Mouse (Mus musculus) midbrain, postnatal 0 days (tissue): Measurements from ENCODE around the gene Fitm1. TPM values are rescaled to one million over a fixed set of nuclear protein-coding genes. Genes with fewer than 3 reads are reported as not detected.

ENCODE experiments used
- ATAC-seq: fragments of 200-750 bp; cut with Nextera tagmentation; 2 replicates; pipeline ENCODE4 v1.8.0; 2017; ENCODE audit warnings: moderate number of reproducible peaks, mild to moderate bottlenecking, moderate TSS enrichment, moderate library complexity; ENCODE audit not compliant: low FRiP score
- DNase-seq: peaks from one replicate; pipeline ENCODE4 v3.0.0-alpha.2; 2015; ENCODE audit warnings: low spot score
- H3K27ac ChIP-seq: fragments of 300-500 bp; sonication (generic); 2 replicates; pipeline ENCODE4 v1.5.1; 2014; ENCODE audit warnings: low read depth, mild to moderate bottlenecking, low read length, mixed read lengths
- H3K27me3 ChIP-seq: fragments of 300-500 bp; sonication (generic); 2 replicates; pipeline ENCODE4 v1.6.1; 2014; ENCODE audit warnings: low read length, control low read depth, mixed read lengths; ENCODE audit not compliant: insufficient read depth
- H3K36me3 ChIP-seq: fragments of 300-500 bp; sonication (generic); 2 replicates; pipeline ENCODE4 v1.6.1; 2014; ENCODE audit warnings: low read length, control low read depth, mixed read lengths; ENCODE audit not compliant: insufficient read depth
- H3K4me1 ChIP-seq: fragments of 300-500 bp; sonication (generic); 2 replicates; pipeline ENCODE4 v1.6.1; 2014; ENCODE audit warnings: mild to moderate bottlenecking, control low read depth, antibody characterized with exemption, low read length, mixed read lengths; ENCODE audit not compliant: insufficient read depth
- H3K4me2 ChIP-seq: fragments of 300-500 bp; sonication (generic); 2 replicates; pipeline ENCODE4 v1.6.1; 2014; ENCODE audit warnings: low read depth, mild to moderate bottlenecking, low read length, mixed read lengths; ENCODE audit not compliant: poor library complexity, severe bottlenecking
- H3K4me3 ChIP-seq: fragments of 300-500 bp; sonication (generic); 2 replicates; pipeline ENCODE4 v1.5.1; 2014; ENCODE audit warnings: low read depth, mild to moderate bottlenecking, low read length, moderate library complexity
- H3K9ac ChIP-seq: fragments of 300-500 bp; sonication (generic); replicated peaks from 2 replicates; pipeline ENCODE4 v1.6.1; 2014; ENCODE audit warnings: mild to moderate bottlenecking, low read length, moderate library complexity, mixed read lengths; ENCODE audit not compliant: poor library complexity, severe bottlenecking
- H3K9me3 ChIP-seq: fragments of 300-500 bp; sonication (generic); 2 replicates; pipeline ENCODE4 v1.6.1; 2016; ENCODE audit warnings: low read length, control low read depth
- CTCF ChIP-seq: IDR thresholded peaks from 2 replicates; pipeline ENCODE4 v1.5.1; 2016; ENCODE audit warnings: antibody characterized with exemption, mild to moderate bottlenecking
- WGBS: fragments of 180-500 bp; shearing (Covaris S2); extraction: QIAGEN DNeasy Blood & Tissue Kit; methylation state at CpG from one replicate; pipeline ENCODE4 v1.1.7; 2014; 5-methylcytosine and 5-hydroxymethylcytosine counted together
- polyA plus RNA-seq: library from polyadenylated mRNA; unstranded; fragments of >200 nt; fragmentation: Nextera tagmentation; extraction: Ambion mirVana; gene quantifications from 2 replicates; pipeline ENCODE4 v1.2.1, GENCODE M21; 2015
- total RNA-seq: library from RNA; depleted of rRNA; stranded (reverse); fragments of >200 nt; gene quantifications from 2 replicates; pipeline ENCODE4 v1.2.3, GENCODE M21; 2014

Gene Fitm1
- total and polyA plus RNA-seq, 2 experiments from 2014 or later, result 0.16 to 0.33 TPM

- ATAC-seq, result no peak
- H3K27ac ChIP-seq, result no peak overlapping the region; the same call in 1 of the 2 replicates
- peak overlapping the region; percentile 53 for H3K4me3 ChIP-seq
- no peak for DNase-seq
- H3K9me3 ChIP-seq, result no peaks in the 10 kb centered on the region
- peaks cover 17% of the 10 kb centered on the region for H3K36me3 ChIP-seq
- WGBS, result 66% methylated on average over 6 of the region's 6 CpGs
- TF ChIP-seq CTCF, result no peak
- H3K4me2 ChIP-seq, result peak overlapping the region; percentile 80
- H3K4me1 ChIP-seq, result no peaks in the 10 kb centered on the region
- H3K27me3 ChIP-seq, result no peaks in the 10 kb centered on the region
- no peak overlapping the region for H3K9ac ChIP-seq
These were observed 10.1 kb downstream of the Fitm1 start for GRCm38 (mm10) chr14:55585566-55585960.

DNA sequence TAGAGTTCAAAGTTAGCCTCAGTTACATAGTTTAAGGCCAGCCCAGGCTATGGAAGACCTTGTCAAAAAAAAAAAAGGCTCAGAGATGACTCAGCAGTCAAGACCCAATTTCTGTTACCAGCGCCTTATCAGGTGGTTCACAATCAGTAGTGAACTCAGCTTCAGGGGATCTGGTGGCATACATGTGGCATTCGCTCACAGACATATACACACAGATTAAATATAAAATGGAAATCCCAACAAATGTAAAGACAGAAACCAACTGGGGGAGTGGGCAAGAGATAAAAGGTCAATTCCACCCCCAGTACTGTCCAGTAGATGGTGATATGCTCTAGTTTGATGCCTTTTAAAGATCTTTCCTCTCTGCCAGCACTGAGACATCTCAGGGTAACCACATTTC lies 10.7 kb downstream of the Fitm1 start:
- Histone ChIP-seq H3K27ac (no peak overlapping the region), H3K27me3 (no peaks in the 10 kb centered on the region)

DNA sequence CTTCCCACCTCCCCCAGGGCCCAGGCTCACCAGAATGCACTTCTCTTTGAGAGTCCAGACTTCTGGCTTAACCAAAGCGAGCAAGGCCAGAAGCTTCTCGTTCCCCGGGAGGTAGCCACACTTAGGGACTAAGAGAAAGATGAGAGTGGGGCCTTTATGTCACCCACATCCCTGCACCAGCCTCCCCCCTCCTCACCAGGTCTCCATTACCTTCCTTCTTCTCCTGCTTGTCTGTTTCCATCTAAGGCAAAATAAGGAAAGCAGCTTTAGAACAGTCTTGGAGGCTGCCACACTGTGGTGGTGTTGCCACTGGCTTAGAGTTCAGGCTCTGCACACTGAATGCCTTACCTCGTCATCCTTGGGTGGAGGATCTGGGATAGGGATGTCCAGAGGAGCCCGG lies 13.9 kb downstream of the Fitm1 start:
- Histone ChIP-seq H3K4me2 (no peak overlapping the region), H3K9ac (no peak overlapping the region), H3K4me3 (no peak overlapping the region), H3K4me1 (peaks cover 9% of the 10 kb centered on the region; the same call in 1 of the 2 replicates), H3K9me3 (no peaks in the 10 kb centered on the region), H3K27me3 (no peaks in the 10 kb centered on the region), H3K27ac (no peak overlapping the region), H3K36me3 (peaks cover 11% of the 10 kb centered on the region)
- 90% methylated on average over 5 of the region's 5 CpGs for WGBS
- no peak for DNase-seq
- no peak for ATAC-seq
- no peak for TF ChIP-seq CTCF

More for the DNA sequence above, 10.7 kb downstream of the Fitm1 start:
- no peaks in the 10 kb centered on the region for H3K4me1 ChIP-seq
- 91% methylated on average over 2 of the region's 2 CpGs for WGBS
- H3K36me3 ChIP-seq, result peaks cover 13% of the 10 kb centered on the region
- H3K4me3 ChIP-seq, result no peak overlapping the region
- H3K9ac ChIP-seq, result no peak overlapping the region
- no peaks in the 10 kb centered on the region for H3K9me3 ChIP-seq
- ATAC-seq (no peak), DNase-seq (no peak)
- H3K4me2 ChIP-seq, result no peak overlapping the region
- peak; percentile 32 for TF ChIP-seq CTCF

DNA sequence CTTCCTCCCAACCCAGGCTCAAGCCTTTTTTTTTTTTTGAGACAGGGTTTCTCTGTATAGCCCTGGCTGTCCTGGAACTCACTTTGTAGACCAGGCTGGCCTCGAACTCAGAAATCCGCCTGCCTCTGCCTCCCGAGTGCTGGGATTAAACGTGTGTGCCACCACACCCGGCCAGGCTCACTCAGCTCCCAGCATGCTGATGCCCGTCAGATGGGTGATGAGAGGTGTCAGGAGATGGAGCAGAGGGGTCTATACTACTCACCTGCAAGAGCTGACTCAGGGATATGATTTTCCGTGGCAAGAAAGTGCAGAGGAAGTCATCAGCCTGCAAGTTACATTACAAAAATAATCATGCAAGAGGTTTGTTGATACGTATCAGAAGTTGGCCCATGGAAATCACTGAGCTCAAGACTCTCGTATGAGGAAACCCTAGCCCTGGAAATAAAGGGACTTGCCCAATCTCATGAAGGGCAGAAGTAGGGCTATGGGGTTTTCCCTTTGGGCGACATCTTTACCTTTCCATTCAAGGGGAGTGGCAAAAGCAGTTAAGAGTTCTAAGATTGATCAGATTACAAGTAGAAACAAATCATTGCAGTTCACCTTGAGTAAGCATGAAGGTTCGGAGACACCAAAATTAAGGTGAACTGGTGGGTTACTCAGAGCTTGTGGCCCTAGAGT lies 14.5 kb downstream of the Fitm1 start:
- H3K9me3 ChIP-seq, result no peaks in the 10 kb centered on the region
- H3K27me3 ChIP-seq, result no peaks in the 10 kb centered on the region
- no peak for ATAC-seq
- peaks cover 17% of the 10 kb centered on the region for H3K36me3 ChIP-seq
- H3K27ac ChIP-seq, result 0 out of 2 replicates have a peak overlapping the region, but pooled peaks have one; percentile 84
- WGBS, result 89% methylated on average over 11 of the region's 11 CpGs
- H3K9ac ChIP-seq, result peak overlapping the region; percentile 83
- H3K4me1 ChIP-seq, result peaks cover 9% of the 10 kb centered on the region; the same call in 1 of the 2 replicates
- no peak for DNase-seq
- TF ChIP-seq CTCF, result no peak
- H3K4me3 ChIP-seq, result peak overlapping the region; percentile 80
- peak overlapping the region; percentile 94 for H3K4me2 ChIP-seq

DNA sequence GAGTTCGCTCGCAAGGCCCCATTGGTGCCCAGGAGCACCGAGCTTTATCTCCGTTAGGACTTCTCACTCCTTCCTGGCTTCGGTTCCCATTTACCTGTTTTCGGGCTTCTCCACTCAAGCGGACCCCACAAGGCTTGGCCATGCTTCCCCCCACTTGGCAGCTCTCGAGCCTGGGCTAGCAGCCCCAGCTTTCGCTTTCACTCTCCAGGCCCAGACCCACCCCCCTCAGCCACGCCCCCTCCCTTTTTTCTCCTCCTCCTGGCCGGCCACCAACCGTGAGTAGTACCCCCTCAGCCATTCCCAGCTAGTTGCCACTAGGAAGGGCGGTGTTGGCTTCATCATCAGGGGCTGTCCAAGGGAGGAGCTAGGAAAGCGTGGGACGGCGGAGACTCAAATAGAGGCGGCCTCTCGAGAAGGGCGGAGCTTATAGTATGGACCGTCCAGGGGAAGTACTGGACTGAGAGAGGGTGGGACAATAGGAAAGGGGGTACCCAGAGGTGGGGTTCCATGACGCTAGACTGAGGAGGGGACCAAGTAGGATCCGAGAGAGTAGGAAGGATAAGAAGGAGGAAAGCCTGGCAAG lies 15.4 kb downstream of the Fitm1 start, which contains the start of gene Psme2:
Gene Psme2, minus strand, starts transcription at position 366 of the 583 bp plus-strand sequence.
- H3K4me3 ChIP-seq, result peak within 1 kb of the TSS; percentile 80
- H3K36me3 ChIP-seq, result peaks cover 27% of the 10 kb centered on the region
- H3K9ac ChIP-seq, result peak within 1 kb of the TSS; percentile 83
- ATAC-seq (peak; percentile 94), DNase-seq (peak; percentile 98)
- H3K9me3 ChIP-seq, result no peaks in the 10 kb centered on the region
- H3K27ac ChIP-seq, result peak within 1 kb of the TSS; percentile 84
- 1% methylated on average over 22 of the region's 22 CpGs for WGBS
- H3K27me3 ChIP-seq, result no peaks in the 10 kb centered on the region
- peak within 1 kb of the TSS; percentile 94 for H3K4me2 ChIP-seq
- H3K4me1 ChIP-seq, result peaks cover 9% of the 10 kb centered on the region; the same call in 1 of the 2 replicates
- peak; percentile 25; the same call in 1 of the 2 replicates for TF ChIP-seq CTCF

DNA sequence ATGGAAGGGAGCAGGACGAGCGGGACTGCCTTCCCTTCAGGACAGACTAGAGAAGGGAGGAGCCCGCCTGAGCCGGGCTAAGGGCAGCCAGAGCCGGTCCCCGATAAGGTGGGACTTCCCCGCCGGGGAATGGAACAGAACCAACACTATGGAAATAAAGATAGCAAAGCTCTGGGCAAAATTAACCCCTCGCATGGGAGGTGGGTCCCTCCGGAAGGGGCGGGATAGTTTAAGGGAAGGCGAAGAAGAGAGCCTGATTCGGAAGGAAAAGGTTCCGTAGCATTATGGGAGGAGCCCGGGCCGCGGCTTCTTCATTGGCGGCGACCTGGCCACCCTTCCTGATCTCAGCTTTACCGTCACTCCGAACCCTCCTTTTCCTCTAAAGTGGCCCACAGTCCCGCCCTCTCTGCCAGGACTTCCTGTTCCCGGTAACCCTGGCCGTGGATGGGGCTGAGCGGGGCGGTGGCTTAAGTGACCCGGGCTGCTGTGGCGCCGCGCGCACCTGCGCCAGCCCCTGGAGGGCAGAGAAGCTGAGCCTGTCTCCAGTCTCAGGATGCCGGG lies 16.0 kb downstream of the Fitm1 start, which contains the start of gene Rnf31:
Gene Rnf31, plus strand, starts transcription at position 378 of the 561 bp plus-strand sequence.
- TF ChIP-seq CTCF, result no peak
- H3K36me3 ChIP-seq, result peaks cover 32% of the 10 kb centered on the region
- H3K4me1 ChIP-seq, result peaks cover 9% of the 10 kb centered on the region; the same call in 1 of the 2 replicates
- WGBS, result 0% methylated on average over 33 of the region's 33 CpGs
- H3K27me3 ChIP-seq, result no peaks in the 10 kb centered on the region
- DNase-seq (peak; percentile 96), ATAC-seq (peak; percentile 92)
- H3K4me3 ChIP-seq, result peak within 1 kb of the TSS; percentile 80
- no peaks in the 10 kb centered on the region for H3K9me3 ChIP-seq
- H3K9ac ChIP-seq, result peak within 1 kb of the TSS; percentile 83
- H3K4me2 ChIP-seq, result peak within 1 kb of the TSS; percentile 94
- peak within 1 kb of the TSS; percentile 84 for H3K27ac ChIP-seq
